Mouse (Mus musculus): ENCODE measurements around the gene Mrpl21.

Gene Mrpl21

GRCm38 (mm10) chr19:3304017-3304416, 21.3 kb downstream of the Mrpl21 start:
- no peak for DNase-seq

- DNase-seq: no peak
These were observed 24.7 kb downstream of the Mrpl21 start for GRCm38 (mm10) chr19:3307175-3307949.

GRCm38 (mm10) chr19:3319341-3319740, 36.6 kb downstream of the Mrpl21 start:
- DNase-seq: no peak

GRCm38 (mm10) chr19:3320086-3320485, 37.4 kb downstream of the Mrpl21 start:
- no peak for DNase-seq

GRCm38 (mm10) chr19:3320801-3321200, 38.1 kb downstream of the Mrpl21 start:
- DNase-seq: no peak

- DNase-seq: peak; percentile 31
These were observed 38.9 kb downstream of the Mrpl21 start for GRCm38 (mm10) chr19:3321617-3322016.

- peak; percentile 73 for DNase-seq
These were observed 39.7 kb downstream of the Mrpl21 start, which contains the start of gene Cpt1a for GRCm38 (mm10) chr19:3322261-3322969. Gene Cpt1a, plus strand, starts transcription at chr19:3322334.

- DNase-seq: peak; percentile 85
These were observed 40.5 kb downstream of the Mrpl21 start for GRCm38 (mm10) chr19:3323201-3323621.

GRCm38 (mm10) chr19:3323753-3324270, 41.1 kb downstream of the Mrpl21 start:
- peak; percentile 54 for DNase-seq

GRCm38 (mm10) chr19:3324271-3324811, 41.6 kb downstream of the Mrpl21 start:
- peak; percentile 30 for DNase-seq

- peak; percentile 96 for DNase-seq
These were observed 42.4 kb downstream of the Mrpl21 start for GRCm38 (mm10) chr19:3324931-3325711.

- peak; percentile 16 for DNase-seq
These were observed 43.2 kb downstream of the Mrpl21 start for GRCm38 (mm10) chr19:3325771-3326478.

- no peak for DNase-seq
These were observed 43.9 kb downstream of the Mrpl21 start for GRCm38 (mm10) chr19:3326479-3327047.

- DNase-seq: no peak
These were observed 50.5 kb downstream of the Mrpl21 start for GRCm38 (mm10) chr19:3333247-3333646.

- no peak for DNase-seq
These were observed 51.2 kb downstream of the Mrpl21 start for GRCm38 (mm10) chr19:3333694-3334515.

GRCm38 (mm10) chr19:3334550-3334949, 51.8 kb downstream of the Mrpl21 start:
- DNase-seq: no peak

GRCm38 (mm10) chr19:3335917-3336316, 53.2 kb downstream of the Mrpl21 start:
- no peak for DNase-seq

GRCm38 (mm10) chr19:3336485-3337255, 54.0 kb downstream of the Mrpl21 start:
- DNase-seq: no peak

- no peak for DNase-seq
These were observed 56.5 kb downstream of the Mrpl21 start for GRCm38 (mm10) chr19:3339187-3339586.

- peak; percentile 30 for DNase-seq
These were observed 58.3 kb downstream of the Mrpl21 start for GRCm38 (mm10) chr19:3341021-3341420.

All from thymus, postnatal 25 days (tissue).